Mouse (Mus musculus) myocyte (in vitro differentiated cells): ENCODE data around the gene Ica1. TPM values are rescaled to one million over a fixed set of nuclear protein-coding genes. Genes with fewer than 3 reads are reported as not detected.

Source experiments
- H3K27me3 ChIP-seq: one replicate; pipeline ENCODE4 v1.6.1; 2011; ENCODE audit not compliant: control insufficient read depth, insufficient read depth, insufficient read length
- H3K36me3 ChIP-seq: one replicate; pipeline ENCODE4 v1.6.1; 2011; ENCODE audit not compliant: control insufficient read depth, insufficient read depth
- H3K4me2 ChIP-seq: one replicate; pipeline ENCODE4 v1.6.1; 2011; ENCODE audit warnings: low read depth, control low read depth
- H3K4me3 ChIP-seq: one replicate; pipeline ENCODE4 v1.5.1; 2011; ENCODE audit warnings: mild to moderate bottlenecking, control low read depth, moderate library complexity
- H3K79me2 ChIP-seq: one replicate; pipeline ENCODE4 v1.6.1; 2011; ENCODE audit not compliant: control insufficient read depth, insufficient read depth
- H3ac ChIP-seq: one replicate; pipeline ENCODE4 v1.6.1; 2011; ENCODE audit not compliant: control insufficient read depth, insufficient read length
- CEBPB ChIP-seq: IDR thresholded peaks from 2 replicates; pipeline ENCODE4 v1.6.1; 2011; ENCODE audit warnings: mild to moderate bottlenecking, moderate library complexity; ENCODE audit not compliant: poor library complexity, insufficient read depth, severe bottlenecking
- E2F4 ChIP-seq: IDR thresholded peaks from one replicate; pipeline ENCODE4 v1.6.1; 2011; ENCODE audit warnings: mild to moderate bottlenecking, control low read depth, moderate library complexity; ENCODE audit not compliant: insufficient read depth
- MAX ChIP-seq: IDR thresholded peaks from one replicate; pipeline ENCODE4 v1.6.1; 2011; ENCODE audit warnings: low read depth, mild to moderate bottlenecking, control low read depth
- MYOD1 ChIP-seq, 3 experiments: IDR thresholded peaks; one replicate each; pipeline ENCODE4 v1.6.1; 2011; ENCODE audit warnings: control low read depth in 2 of 3, low read depth in 2 of 3, mild to moderate bottlenecking in 2 of 3, moderate library complexity in 1 of 3; ENCODE audit not compliant: insufficient read length in 2 of 3, control insufficient read depth in 1 of 3
- MYOG ChIP-seq, 3 experiments: IDR thresholded peaks; one replicate each; pipeline ENCODE4 v1.6.1; 2011; ENCODE audit warnings: control low read depth in 2 of 3, low read depth in 2 of 3, mild to moderate bottlenecking in 2 of 3; ENCODE audit not compliant: insufficient read length in 2 of 3, control insufficient read depth in 1 of 3, insufficient read depth in 1 of 3
- POLR2A ChIP-seq: IDR thresholded peaks from one replicate; pipeline ENCODE4 v1.6.1; 2011; ENCODE audit warnings: low read depth, mild to moderate bottlenecking, control low read depth, moderate library complexity; ENCODE audit not compliant: insufficient read length
- POLR2AphosphoS2 ChIP-seq: IDR thresholded peaks from one replicate; pipeline ENCODE4 v1.6.1; 2011; ENCODE audit warnings: low read depth, control low read depth; ENCODE audit not compliant: insufficient read length
- REST ChIP-seq: IDR thresholded peaks from one replicate; pipeline ENCODE4 v1.6.1; 2011; ENCODE audit warnings: mild to moderate bottlenecking, control low read depth, moderate library complexity; ENCODE audit not compliant: insufficient read depth, insufficient read length
- SRF ChIP-seq: IDR thresholded peaks from one replicate; pipeline ENCODE4 v1.6.1; 2011; ENCODE audit warnings: low read depth; ENCODE audit not compliant: control insufficient read depth, insufficient read length
- TCF12 ChIP-seq: IDR thresholded peaks from one replicate; pipeline ENCODE4 v1.6.1; 2011; ENCODE audit warnings: mild to moderate bottlenecking, control low read depth; ENCODE audit not compliant: poor library complexity, insufficient read depth, severe bottlenecking
- TCF3 ChIP-seq: IDR thresholded peaks from one replicate; pipeline ENCODE4 v1.6.1; 2011; ENCODE audit warnings: low read depth, control low read depth; ENCODE audit not compliant: insufficient read length
- USF1 ChIP-seq: IDR thresholded peaks from one replicate; pipeline ENCODE4 v1.6.1; 2011; ENCODE audit warnings: low read depth, mild to moderate bottlenecking, control low read depth, moderate library complexity
- polyA plus RNA-seq: library from polyadenylated mRNA; unstranded; fragments of >200 nt; fragmentation: generic; extraction: Trizol; gene quantifications from one replicate; pipeline ENCODE4 v1.2.1, GENCODE M21; 2012; ENCODE audit warnings: missing spikeins

Gene Ica1
- polyA plus RNA-seq, 1 experiment: 6.0 TPM

GRCm38 (mm10) chr6:8673013-8673412, 105.3 kb downstream of the Ica1 start:
- Histone ChIP-seq H3ac (no peak overlapping the region), H3K79me2 (no peaks in the 10 kb centered on the region), H3K27me3 (no peaks in the 10 kb centered on the region), H3K36me3 (no peaks in the 10 kb centered on the region), H3K4me3 (no peak overlapping the region), H3K4me2 (no peak overlapping the region)
- no peak for TF ChIP-seq USF1
- TF ChIP-seq MYOD1 (IDR thresholded peaks at IDR 0.05; ENCODE audit: control insufficient read depth in 1 of 3, insufficient read length in 2 of 3, low read depth in 2 of 3): no peak
- no peak for TF ChIP-seq MYOG (IDR thresholded peaks at IDR 0.05; ENCODE audit: control insufficient read depth in 1 of 3, insufficient read depth in 1 of 3, insufficient read length in 2 of 3, low read depth in 2 of 3)
- TF ChIP-seq TCF3: no peak
- TF ChIP-seq SRF: no peak
- no peak for TF ChIP-seq CEBPB
- no peak for TF ChIP-seq POLR2A

- Histone ChIP-seq H3K4me2 (no peak overlapping the region), H3K36me3 (no peaks in the 10 kb centered on the region)
- no peak for TF ChIP-seq USF1
- TF ChIP-seq MYOD1 (IDR thresholded peaks at IDR 0.05; ENCODE audit: control insufficient read depth in 1 of 3, insufficient read length in 2 of 3, low read depth in 2 of 3): no peak
- TF ChIP-seq CEBPB: no peak
- TF ChIP-seq POLR2A: no peak
- no peak for TF ChIP-seq REST
- TF ChIP-seq TCF3: no peak
- no peak for TF ChIP-seq MYOG (IDR thresholded peaks at IDR 0.05; ENCODE audit: control insufficient read depth in 1 of 3, insufficient read depth in 1 of 3, insufficient read length in 2 of 3, low read depth in 2 of 3)
- TF ChIP-seq POLR2AphosphoS2: no peak
- TF ChIP-seq SRF: no peak
- TF ChIP-seq E2F4: no peak
- TF ChIP-seq MAX: no peak
- no peak for TF ChIP-seq TCF12
These were observed 108.9 kb downstream of the Ica1 start for GRCm38 (mm10) chr6:8669343-8669742.

GRCm38 (mm10) chr6:8668013-8668811, 110.1 kb downstream of the Ica1 start:
- TF ChIP-seq POLR2A (no peak), MAX (no peak), TCF3 (no peak), E2F4 (no peak), USF1 (no peak), POLR2AphosphoS2 (no peak), MYOD1 (IDR thresholded peaks at IDR 0.05; ENCODE audit: control insufficient read depth in 1 of 3, insufficient read length in 2 of 3, low read depth in 2 of 3) (no peak), CEBPB (no peak), MYOG (IDR thresholded peaks at IDR 0.05; ENCODE audit: control insufficient read depth in 1 of 3, insufficient read depth in 1 of 3, insufficient read length in 2 of 3, low read depth in 2 of 3) (no peak), SRF (no peak), REST (no peak)
- H3K79me2 ChIP-seq: no peaks in the 10 kb centered on the region
- no peak overlapping the region for H3K4me3 ChIP-seq
- no peak overlapping the region for H3ac ChIP-seq
- no peak overlapping the region for H3K4me2 ChIP-seq
- H3K36me3 ChIP-seq: no peaks in the 10 kb centered on the region
- no peaks in the 10 kb centered on the region for H3K27me3 ChIP-seq

More at GRCm38 (mm10) chr6:8669343-8669742, 108.9 kb downstream of the Ica1 start:
- Histone ChIP-seq H3K4me3 (no peak overlapping the region), H3K27me3 (no peaks in the 10 kb centered on the region), H3K79me2 (no peaks in the 10 kb centered on the region), H3ac (no peak overlapping the region)

- TF ChIP-seq REST: no peak
- TF ChIP-seq SRF: no peak
- TF ChIP-seq MYOD1 (IDR thresholded peaks at IDR 0.05; ENCODE audit: control insufficient read depth in 1 of 3, insufficient read length in 2 of 3, low read depth in 2 of 3): no peak
- no peak for TF ChIP-seq CEBPB
- TF ChIP-seq MAX: no peak
- TF ChIP-seq USF1: no peak
- TF ChIP-seq POLR2A: no peak
- TF ChIP-seq POLR2AphosphoS2: no peak
- TF ChIP-seq MYOG (IDR thresholded peaks at IDR 0.05; ENCODE audit: control insufficient read depth in 1 of 3, insufficient read depth in 1 of 3, insufficient read length in 2 of 3, low read depth in 2 of 3): no peak
- TF ChIP-seq TCF12: no peak
- TF ChIP-seq TCF3: no peak
- TF ChIP-seq E2F4: no peak
- Histone ChIP-seq H3K36me3 (no peaks in the 10 kb centered on the region), H3ac (no peak overlapping the region), H3K79me2 (no peaks in the 10 kb centered on the region), H3K27me3 (no peaks in the 10 kb centered on the region), H3K4me2 (no peak overlapping the region), H3K4me3 (no peak overlapping the region)
These were observed 112.5 kb downstream of the Ica1 start for GRCm38 (mm10) chr6:8665786-8666185.

- no peaks in the 10 kb centered on the region for H3K27me3 ChIP-seq
- H3K36me3 ChIP-seq: no peaks in the 10 kb centered on the region
- H3K79me2 ChIP-seq: no peaks in the 10 kb centered on the region
- H3K4me3 ChIP-seq: no peak overlapping the region
- no peak overlapping the region for H3K4me2 ChIP-seq
- no peak overlapping the region for H3ac ChIP-seq
- TF ChIP-seq TCF12 (no peak), USF1 (no peak), TCF3 (no peak), POLR2A (no peak), REST (no peak), MYOD1 (IDR thresholded peaks at IDR 0.05; ENCODE audit: control insufficient read depth in 1 of 3, insufficient read length in 2 of 3, low read depth in 2 of 3) (no peak), POLR2AphosphoS2 (no peak), E2F4 (no peak), MYOG (IDR thresholded peaks at IDR 0.05; ENCODE audit: control insufficient read depth in 1 of 3, insufficient read depth in 1 of 3, insufficient read length in 2 of 3, low read depth in 2 of 3) (no peak), MAX (no peak), CEBPB (no peak), SRF (no peak)
These were observed 113.3 kb downstream of the Ica1 start for GRCm38 (mm10) chr6:8664956-8665355.
